In the genomic region with DNA sequence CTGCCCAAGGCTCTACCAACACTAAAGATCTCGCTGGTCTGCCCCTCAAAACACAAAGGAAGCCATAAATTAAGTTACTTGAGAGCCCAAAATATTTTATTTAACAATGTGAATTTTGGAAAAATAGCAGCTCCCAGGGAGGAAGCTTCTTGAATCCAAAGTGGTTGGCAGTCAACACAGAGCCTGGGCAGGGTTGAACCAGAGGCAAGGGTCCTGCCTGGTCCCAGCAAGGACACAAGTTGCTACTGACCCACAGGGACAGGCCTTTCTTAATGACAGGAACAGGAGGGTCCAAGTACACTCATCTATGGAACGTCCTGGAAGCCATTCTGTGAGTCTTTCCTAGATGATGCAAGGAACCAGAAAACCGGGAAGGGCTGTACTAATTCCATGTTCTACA, we compare ENCODE assay signal across 8 mouse cellular contexts. TPM values are rescaled to one million over a fixed set of nuclear protein-coding genes. Genes with fewer than 3 reads are reported as not detected.
DNase-seq lines count a peak whose midpoint lies in the region; ATAC-seq and TF ChIP-seq lines count a peak whose summit lies in the region.

No protein-coding gene starts in this region.

- H3K4me1 ChIP-seq in kidney, embryonic 16.5 days (ENCODE audit: insufficient read depth, low read length) = peaks cover 36% of the 10 kb centered on the region
- peaks cover 36% of the 10 kb centered on the region for H3K4me1 ChIP-seq in intestine, embryonic 15.5 days (replicated peaks)

- peak overlapping the region; percentile 75; the same call in 1 of the 2 replicates for H3K4me2 ChIP-seq in kidney, embryonic 16.5 days (replicated peaks; ENCODE audit: low read depth, low read length)
- H3K4me2 ChIP-seq in intestine, embryonic 15.5 days (replicated peaks) = no peak overlapping the region
- H3K4me2 ChIP-seq in myocyte (ENCODE audit: low read depth) = peak overlapping the region; percentile 69

- H3ac ChIP-seq in myocyte (ENCODE audit: control insufficient read depth, insufficient read length) = peak overlapping the region; percentile 35

- H3K36me3 ChIP-seq in kidney, embryonic 16.5 days (ENCODE audit: insufficient read depth, low read length) = peaks cover 30% of the 10 kb centered on the region
- peaks cover 29% of the 10 kb centered on the region for H3K36me3 ChIP-seq in intestine, embryonic 15.5 days
- peaks cover 19% of the 10 kb centered on the region for H3K36me3 ChIP-seq in myocyte (ENCODE audit: control insufficient read depth, insufficient read depth)

- H3K27ac ChIP-seq in kidney, embryonic 16.5 days (ENCODE audit: low read length) = no peak overlapping the region
- no peak overlapping the region for H3K27ac ChIP-seq in intestine, embryonic 15.5 days

- 62% methylated on average over 3 of the region's 3 CpGs for WGBS in kidney, embryonic 16.5 days
- WGBS in intestine, embryonic 15.5 days = 61% methylated on average over 3 of the region's 3 CpGs

- no peak; the same call in 1 of the 2 replicates for ATAC-seq in kidney, embryonic 16.5 days (ENCODE audit: low FRiP score, low TSS enrichment)
- peak; percentile 12; the same call in 1 of the 2 replicates for ATAC-seq in erythroblast, adult 5-6 weeks (replicated peaks; ENCODE audit: low FRiP score, poor library complexity, severe bottlenecking)
- ATAC-seq in intestine, embryonic 15.5 days = peak; percentile 21; the same call in 1 of the 2 replicates

- H3K9me3 ChIP-seq in kidney, embryonic 16.5 days (ENCODE audit: low read length) = no peaks in the 10 kb centered on the region
- no peaks in the 10 kb centered on the region for H3K9me3 ChIP-seq in intestine, embryonic 15.5 days

- H3K27me3 ChIP-seq in kidney, embryonic 16.5 days (ENCODE audit: insufficient read depth, low read length) = no peaks in the 10 kb centered on the region
- no peaks in the 10 kb centered on the region for H3K27me3 ChIP-seq in intestine, embryonic 15.5 days (replicated peaks)
- H3K27me3 ChIP-seq in myocyte (ENCODE audit: control insufficient read depth, insufficient read depth, insufficient read length) = no peaks in the 10 kb centered on the region

- 0 out of 2 replicates have a peak overlapping the region, but pooled peaks have one; percentile 1 for H3K9ac ChIP-seq in kidney, embryonic 16.5 days (replicated peaks; ENCODE audit: low read length)
- H3K9ac ChIP-seq in intestine, embryonic 15.5 days = no peak overlapping the region

- DNase-seq in kidney, adult 18-20 months = no peak
- DNase-seq in left cerebral cortex, adult 18-20 months (ENCODE audit: low spot score in 2 of 2) = no peak
- no peak for DNase-seq in layer of hippocampus, postnatal 14 days (ENCODE audit: low spot score in 2 of 2)
- DNase-seq in frontal cortex, postnatal 14 days (ENCODE audit: low spot score in 2 of 2) = no peak

- H3K4me3 ChIP-seq in kidney, embryonic 16.5 days (ENCODE audit: low read length) = peak overlapping the region; percentile 91
- peak overlapping the region; percentile 94; the same call in 1 of the 2 replicates for H3K4me3 ChIP-seq in intestine, embryonic 15.5 days (replicated peaks)
- peak overlapping the region; percentile 46 for H3K4me3 ChIP-seq in myocyte

- H3K79me2 ChIP-seq in myocyte (ENCODE audit: control insufficient read depth, insufficient read depth) = peaks cover 19% of the 10 kb centered on the region

- TF ChIP-seq POLR2A in myocyte (IDR thresholded peaks at IDR 0.05; ENCODE audit: insufficient read length, low read depth) = no peak

TF ChIP-seq in myocyte, 11 proteins besides CTCF, POLR2A, EP300 and RAD21:
- TF ChIP-seq SRF (IDR thresholded peaks at IDR 0.05; ENCODE audit: control insufficient read depth, insufficient read length, low read depth) = no peak
- no peak for TF ChIP-seq USF1 (IDR thresholded peaks at IDR 0.05; ENCODE audit: low read depth)
- no peak for TF ChIP-seq MAX (IDR thresholded peaks at IDR 0.05; ENCODE audit: low read depth)
- no peak for TF ChIP-seq E2F4 (IDR thresholded peaks at IDR 0.05; ENCODE audit: insufficient read depth)
- no peak for TF ChIP-seq TCF12 (IDR thresholded peaks at IDR 0.05; ENCODE audit: insufficient read depth, poor library complexity, severe bottlenecking)
- TF ChIP-seq MYOG (IDR thresholded peaks at IDR 0.05; ENCODE audit: control insufficient read depth in 1 of 3, insufficient read depth in 1 of 3, insufficient read length in 2 of 3, low read depth in 2 of 3) = no peak
- TF ChIP-seq REST (IDR thresholded peaks at IDR 0.05; ENCODE audit: insufficient read depth, insufficient read length) = no peak
- no peak for TF ChIP-seq CEBPB (IDR thresholded peaks at IDR 0.05; ENCODE audit: insufficient read depth, poor library complexity, severe bottlenecking)
- TF ChIP-seq POLR2AphosphoS2 (IDR thresholded peaks at IDR 0.05; ENCODE audit: insufficient read length, low read depth) = no peak
- no peak for TF ChIP-seq TCF3 (IDR thresholded peaks at IDR 0.05; ENCODE audit: insufficient read length, low read depth)
- TF ChIP-seq MYOD1 (IDR thresholded peaks at IDR 0.05; ENCODE audit: control insufficient read depth in 1 of 3, insufficient read length in 2 of 3, low read depth in 2 of 3) = no peak

RNA-seq across cellular contexts. Expression of a gene that starts 0.4 kb away (rescaled TPM):
- 24.9 and 26.6 TPM in 2 replicates for polyA plus RNA-seq in kidney, embryonic 16.5 days (2015; fragmentation: Nextera tagmentation; extraction: Ambion mirVana)
- total RNA-seq in erythroblast, adult 5-6 weeks (2015; ENCODE audit: low replicate concordance) = 4.0 and 4.6 TPM in 2 replicates
- 2.5 and 4.5 TPM in 2 replicates for total RNA-seq in erythroblast, adult 5-6 weeks (2017; ENCODE audit: low replicate concordance)
- polyA plus RNA-seq in intestine, embryonic 15.5 days (2015; fragmentation: Nextera tagmentation; extraction: Ambion mirVana) = 14.6 and 17.1 TPM in 2 replicates
- polyA plus RNA-seq in myocyte (2012; fragmentation: generic; extraction: Trizol) = 9.3 TPM
- total RNA-seq in left cerebral cortex, adult 18-20 months (2021) = 10 to 100 TPM; 21.5 to 22.8 TPM
- 10 to 100 TPM; 22.0 to 22.6 TPM for total RNA-seq in layer of hippocampus, postnatal 14 days (2021)

RNA-seq across cellular contexts. Expression of a gene that starts 20.2 kb away (rescaled TPM):
- polyA plus RNA-seq in kidney, embryonic 16.5 days (2015; fragmentation: Nextera tagmentation; extraction: Ambion mirVana) = 122 TPM in 2 replicates
- total RNA-seq in erythroblast, adult 5-6 weeks (2015; ENCODE audit: low replicate concordance) = 6.5 TPM in 2 replicates
- total RNA-seq in erythroblast, adult 5-6 weeks (2017; ENCODE audit: low replicate concordance) = 12.1 and 24.0 TPM in 2 replicates
- 101 and 105 TPM in 2 replicates for polyA plus RNA-seq in intestine, embryonic 15.5 days (2015; fragmentation: Nextera tagmentation; extraction: Ambion mirVana)
- 111 TPM for polyA plus RNA-seq in myocyte (2012; fragmentation: generic; extraction: Trizol)
- total RNA-seq in left cerebral cortex, adult 18-20 months (2021) = 10 to 100 TPM; 91.5 to 95.8 TPM
- total RNA-seq in layer of hippocampus, postnatal 14 days (2021) = 100 to 1,000 TPM; 108 to 113 TPM

RNA-seq across cellular contexts. Expression of a gene that starts 20.2 kb away (rescaled TPM):
- polyA plus RNA-seq in kidney, embryonic 16.5 days (2015; fragmentation: Nextera tagmentation; extraction: Ambion mirVana) = 125 and 127 TPM in 2 replicates
- 17.8 and 25.0 TPM in 2 replicates for total RNA-seq in erythroblast, adult 5-6 weeks (2015; ENCODE audit: low replicate concordance)
- 17.3 and 19.2 TPM in 2 replicates for total RNA-seq in erythroblast, adult 5-6 weeks (2017; ENCODE audit: low replicate concordance)
- polyA plus RNA-seq in intestine, embryonic 15.5 days (2015; fragmentation: Nextera tagmentation; extraction: Ambion mirVana) = 88.2 and 90.6 TPM in 2 replicates
- polyA plus RNA-seq in myocyte (2012; fragmentation: generic; extraction: Trizol) = 50.8 TPM
- 100 to 1,000 TPM; 139 to 145 TPM for total RNA-seq in left cerebral cortex, adult 18-20 months (2021)
- total RNA-seq in layer of hippocampus, postnatal 14 days (2021) = 100 to 1,000 TPM; 154 to 168 TPM

RNA-seq across cellular contexts. Expression of a gene that starts 28.9 kb away (rescaled TPM):
- 31.7 and 35.3 TPM in 2 replicates for polyA plus RNA-seq in kidney, embryonic 16.5 days (2015; fragmentation: Nextera tagmentation; extraction: Ambion mirVana)
- 2.9 and 12.3 TPM in 2 replicates for total RNA-seq in erythroblast, adult 5-6 weeks (2015; ENCODE audit: low replicate concordance)
- total RNA-seq in erythroblast, adult 5-6 weeks (2017; ENCODE audit: low replicate concordance) = 0.85 and 7.4 TPM in 2 replicates
- 19.7 and 25.2 TPM in 2 replicates for polyA plus RNA-seq in intestine, embryonic 15.5 days (2015; fragmentation: Nextera tagmentation; extraction: Ambion mirVana)
- polyA plus RNA-seq in myocyte (2012; fragmentation: generic; extraction: Trizol) = 11.0 TPM
- 10 to 100 TPM; 51.8 to 69.8 TPM for total RNA-seq in left cerebral cortex, adult 18-20 months (2021)
- 10 to 100 TPM; 58.4 to 84.5 TPM for total RNA-seq in layer of hippocampus, postnatal 14 days (2021)

RNA-seq across cellular contexts. Expression of a gene that starts 35.7 kb away (rescaled TPM):
- polyA plus RNA-seq in kidney, embryonic 16.5 days (2015; fragmentation: Nextera tagmentation; extraction: Ambion mirVana) = 27.6 and 28.6 TPM in 2 replicates
- 12.5 and 18.8 TPM in 2 replicates for total RNA-seq in erythroblast, adult 5-6 weeks (2015; ENCODE audit: low replicate concordance)
- 9.3 and 14.9 TPM in 2 replicates for total RNA-seq in erythroblast, adult 5-6 weeks (2017; ENCODE audit: low replicate concordance)
- 20.2 and 24.7 TPM in 2 replicates for polyA plus RNA-seq in intestine, embryonic 15.5 days (2015; fragmentation: Nextera tagmentation; extraction: Ambion mirVana)
- 31.4 TPM for polyA plus RNA-seq in myocyte (2012; fragmentation: generic; extraction: Trizol)
- 10 to 100 TPM; 42.7 to 46.0 TPM for total RNA-seq in left cerebral cortex, adult 18-20 months (2021)
- 10 to 100 TPM; 47.2 to 48.3 TPM for total RNA-seq in layer of hippocampus, postnatal 14 days (2021)

Comparison
In these comparisons a context has a peak if more than half of its experiments do, and no peak if none do; other contexts are left out.
1. RNA of a gene that starts 0.4 kb away (total RNA-seq): 21.5 to 22.8 TPM in left cerebral cortex, adult 18-20 months and 22.0 to 22.6 TPM in layer of hippocampus, postnatal 14 days; 2.5 to 4.6 TPM in erythroblast, adult 5-6 weeks; every median in the first group is over 4 times any median in the second.
2. RNA of a gene that starts 20.2 kb away (total RNA-seq): 154 to 168 TPM in layer of hippocampus, postnatal 14 days and 139 to 145 TPM in left cerebral cortex, adult 18-20 months; 17.3 to 25.0 TPM in erythroblast, adult 5-6 weeks; every median in the first group is over 4 times any median in the second.
3. Peak in every context shown above with its lines, with median percentiles within 50 percentile points of each other: H3K4me3 ChIP-seq.